ENCODE assay signal across 7 mouse cellular contexts in genomic region chr4:128716279-128716678, GRCm38 (mm10). TPM values are rescaled to one million over a fixed set of nuclear protein-coding genes. Genes with fewer than 3 reads are reported as not detected.
A peak's percentile ranks its signal among the peaks of the same experiment; 100 is the strongest.
DNase-seq lines count a peak whose midpoint lies in the region; ATAC-seq lines count a peak whose summit lies in the region.

No protein-coding gene starts in this region.

- H3K4me3 ChIP-seq in lung, embryonic 15.5 days: no peak overlapping the region
- no peak overlapping the region for H3K4me3 ChIP-seq in forebrain, embryonic 14.5 days (ENCODE audit: low read depth, low read length)
- no peak overlapping the region for H3K4me3 ChIP-seq in limb, embryonic 13.5 days
- no peak overlapping the region for H3K4me3 ChIP-seq in stomach, embryonic 16.5 days (replicated peaks; ENCODE audit: low read length)

- no peak for DNase-seq in lung, adult 18-20 months
- no peak for DNase-seq in forebrain, embryonic 14.5 days (ENCODE audit: low spot score)
- no peak for DNase-seq in thymus, postnatal 0 days (ENCODE audit: low spot score)
- no peak for DNase-seq in lung, postnatal 4 days

- H3K36me3 ChIP-seq in lung, embryonic 15.5 days: no peaks in the 10 kb centered on the region
- H3K36me3 ChIP-seq in forebrain, embryonic 14.5 days (ENCODE audit: control insufficient read depth, insufficient read depth, low read length): 0 out of 2 replicates have a peak, but pooled peaks cover 4% of the 10 kb centered on the region
- no peaks in the 10 kb centered on the region for H3K36me3 ChIP-seq in limb, embryonic 13.5 days
- H3K36me3 ChIP-seq in stomach, embryonic 16.5 days (ENCODE audit: control insufficient read depth, insufficient read depth, low read length): no peaks in the 10 kb centered on the region

- no peaks in the 10 kb centered on the region for H3K9me3 ChIP-seq in lung, embryonic 15.5 days
- no peaks in the 10 kb centered on the region for H3K9me3 ChIP-seq in forebrain, embryonic 14.5 days (replicated peaks; ENCODE audit: control insufficient read depth, low read length)
- H3K9me3 ChIP-seq in limb, embryonic 13.5 days: no peaks in the 10 kb centered on the region
- H3K9me3 ChIP-seq in stomach, embryonic 16.5 days (replicated peaks; ENCODE audit: control insufficient read depth, low read length): no peaks in the 10 kb centered on the region

- no peak for ATAC-seq in lung, embryonic 15.5 days (ENCODE audit: borderline replicate concordance, extremely low read depth, low FRiP score, low TSS enrichment)
- no peak for ATAC-seq in forebrain, embryonic 14.5 days
- ATAC-seq in limb, embryonic 13.5 days (ENCODE audit: low FRiP score, low read depth): no peak
- no peak for ATAC-seq in stomach, embryonic 16.5 days (ENCODE audit: insufficient read depth, low FRiP score)

- no peaks in the 10 kb centered on the region for H3K27me3 ChIP-seq in lung, embryonic 15.5 days
- no peaks in the 10 kb centered on the region for H3K27me3 ChIP-seq in forebrain, embryonic 14.5 days (replicated peaks; ENCODE audit: control insufficient read depth, insufficient read depth, low read length)
- no peaks in the 10 kb centered on the region for H3K27me3 ChIP-seq in limb, embryonic 13.5 days
- H3K27me3 ChIP-seq in stomach, embryonic 16.5 days (ENCODE audit: control insufficient read depth, insufficient read depth, low read length): no peaks in the 10 kb centered on the region

- H3K4me2 ChIP-seq in lung, embryonic 15.5 days: peak overlapping the region; percentile 39
- H3K4me2 ChIP-seq in forebrain, embryonic 14.5 days (ENCODE audit: low read length): peak overlapping the region; percentile 36
- H3K4me2 ChIP-seq in limb, embryonic 13.5 days (replicated peaks): peak overlapping the region; percentile 51
- peak overlapping the region; percentile 23; the same call in 1 of the 2 replicates for H3K4me2 ChIP-seq in stomach, embryonic 16.5 days (ENCODE audit: low read depth, low read length)

- peaks cover 59% of the 10 kb centered on the region for H3K4me1 ChIP-seq in lung, embryonic 15.5 days
- H3K4me1 ChIP-seq in forebrain, embryonic 14.5 days (ENCODE audit: control insufficient read depth, insufficient read depth, low read length): peaks cover 74% of the 10 kb centered on the region
- H3K4me1 ChIP-seq in limb, embryonic 13.5 days: peaks cover 73% of the 10 kb centered on the region
- peaks cover 57% of the 10 kb centered on the region for H3K4me1 ChIP-seq in stomach, embryonic 16.5 days (ENCODE audit: control insufficient read depth, insufficient read depth, low read length)

- H3K9ac ChIP-seq in lung, embryonic 15.5 days: no peak overlapping the region
- H3K9ac ChIP-seq in forebrain, embryonic 14.5 days (ENCODE audit: low read length): peak overlapping the region; percentile 33; the same call in 1 of the 2 replicates
- H3K9ac ChIP-seq in limb, embryonic 13.5 days: no peak overlapping the region
- peak overlapping the region; percentile 9; the same call in 1 of the 2 replicates for H3K9ac ChIP-seq in stomach, embryonic 16.5 days (ENCODE audit: low read length)

- 27% methylated on average over 4 of the region's 4 CpGs for WGBS in lung, embryonic 15.5 days
- under 1% methylated on average over 4 of the region's 4 CpGs for WGBS in forebrain, embryonic 14.5 days
- 13% methylated on average over 4 of the region's 4 CpGs for WGBS in limb, embryonic 13.5 days
- 14% methylated on average over 4 of the region's 4 CpGs for WGBS in stomach, embryonic 16.5 days

- peak overlapping the region; percentile 88 for H3K27ac ChIP-seq in lung, embryonic 15.5 days
- peak overlapping the region; percentile 98 for H3K27ac ChIP-seq in forebrain, embryonic 14.5 days (ENCODE audit: low read depth, low read length)
- H3K27ac ChIP-seq in limb, embryonic 13.5 days: peak overlapping the region; percentile 90
- peak overlapping the region; percentile 88 for H3K27ac ChIP-seq in stomach, embryonic 16.5 days (ENCODE audit: low read length)

RNA-seq across cellular contexts. Expression of gene A3galt2, which starts 38.9 kb away (rescaled TPM):
- polyA plus RNA-seq in lung, embryonic 15.5 days (2015; fragmentation: Nextera tagmentation; extraction: Ambion mirVana): 0.20 and 0.35 TPM in 2 replicates
- polyA plus RNA-seq in forebrain, embryonic 14.5 days (2014; fragmentation: Nextera tagmentation; extraction: Ambion mirVana): 0.27 and 0.38 TPM in 2 replicates
- 0.09 and 0.15 TPM in 2 replicates for polyA plus RNA-seq in limb, embryonic 13.5 days (2015; fragmentation: Nextera tagmentation; extraction: Ambion mirVana)
- polyA plus RNA-seq in stomach, embryonic 16.5 days (2015; fragmentation: Nextera tagmentation; extraction: Ambion mirVana): 0.10 TPM in 2 replicates
- 0.04 and 0.12 TPM in 2 replicates for polyA plus RNA-seq in thymus, postnatal 0 days (2015; fragmentation: Nextera tagmentation; extraction: Ambion mirVana)

Comparison
In these comparisons a context has a peak if more than half of its experiments do, and no peak if none do; other contexts are left out.
1. H3K9ac ChIP-seq: peak in forebrain, embryonic 14.5 days (single experiment) and stomach, embryonic 16.5 days (single experiment); none in lung, embryonic 15.5 days (single experiment) and limb, embryonic 13.5 days (single experiment).
2. Peak in every context shown above with its lines, with median percentiles within 50 percentile points of each other: H3K27ac ChIP-seq and H3K4me2 ChIP-seq.